Mouse (Mus musculus) gastrocnemius, postnatal 14 days (tissue): ENCODE results near the gene Greb1. TPM values are rescaled to one million over a fixed set of nuclear protein-coding genes. Genes with fewer than 3 reads are reported as not detected.
"Not testable (repeated sequence)": the region's sequence is repeated elsewhere in the genome, so short reads cannot be mapped to it uniquely, and the experiment has no call there.

ENCODE experiments used
- DNase-seq: peaks from one replicate; pipeline ENCODE4 v3.0.0; 2021; ENCODE audit warnings: mixed read lengths
- intact Hi-C: fragments of 180-260 bp; cut with DNase I; formaldehyde crosslinking; loops from one replicate; pipeline ENCODE4 v1.15.1; 2025; ENCODE audit warnings: low total_unique reads
- total RNA-seq, 2 experiments: library from RNA; stranded (reverse); gene quantifications; 2 replicates each; pipeline ENCODE4 v1.2.3; 2021

Greb1 gene
- total RNA-seq, 2 experiments from 2014 or later: 0.70 to 1.1 TPM

DNA sequence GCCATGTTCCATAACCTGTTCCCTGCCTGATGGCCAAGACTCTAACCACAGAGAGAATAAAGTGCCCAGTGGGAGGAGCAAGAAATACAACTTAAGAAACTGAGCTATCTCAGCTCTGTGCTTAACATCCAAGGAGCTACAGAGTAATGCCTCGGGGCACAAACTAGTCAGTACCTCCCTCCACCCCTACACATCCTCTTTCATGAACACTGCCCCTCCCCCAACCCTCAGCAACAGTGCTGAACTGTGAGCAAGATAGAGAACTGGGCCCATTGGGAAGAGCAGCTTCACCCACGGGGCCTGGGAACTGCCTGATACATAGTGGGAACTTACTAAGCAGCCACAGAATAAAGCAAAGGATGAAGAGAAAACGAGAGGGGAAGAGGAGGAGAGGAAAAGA, 77.1 kb downstream of the Greb1 start:
- intact Hi-C loops: no loop called here
- DNase-seq: no peak

DNA sequence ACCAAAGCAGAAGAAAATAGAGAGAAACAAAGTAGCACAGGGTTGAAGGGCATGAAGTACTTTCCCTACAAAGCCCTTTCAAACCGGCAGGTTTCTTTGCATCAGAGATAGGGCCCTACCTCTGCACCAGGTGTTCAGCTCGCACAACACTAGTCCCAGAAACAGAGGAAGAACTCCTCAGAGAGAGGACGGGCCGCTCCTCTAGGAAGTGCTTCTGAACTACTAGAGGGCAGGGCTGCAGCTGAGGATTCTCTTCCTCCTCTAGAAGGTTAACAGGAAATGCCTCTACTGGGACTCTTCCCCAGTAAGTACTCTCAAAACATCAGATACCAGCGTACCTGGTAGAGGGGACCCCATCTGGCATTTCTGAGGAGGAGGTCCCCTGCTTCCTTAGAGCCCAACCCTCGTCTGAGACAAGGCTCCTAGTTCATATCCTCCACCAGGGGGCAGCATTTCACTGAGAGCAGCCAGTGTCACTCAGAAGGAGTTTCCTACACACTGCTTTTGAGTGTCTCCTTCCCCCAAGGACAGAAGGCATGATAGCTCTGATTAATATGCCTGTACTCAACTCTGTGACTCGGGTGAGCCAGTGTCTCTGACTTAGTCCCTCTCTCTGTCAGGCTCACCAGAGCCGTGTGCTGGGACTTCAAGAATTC, 81.9 kb downstream of the Greb1 start:
- intact Hi-C loops: loop anchor here (5.0 kb wide), 1 partner anchor 39 kb away; no protein-coding TSS in a partner anchor
- peak; percentile 36 for DNase-seq

DNA sequence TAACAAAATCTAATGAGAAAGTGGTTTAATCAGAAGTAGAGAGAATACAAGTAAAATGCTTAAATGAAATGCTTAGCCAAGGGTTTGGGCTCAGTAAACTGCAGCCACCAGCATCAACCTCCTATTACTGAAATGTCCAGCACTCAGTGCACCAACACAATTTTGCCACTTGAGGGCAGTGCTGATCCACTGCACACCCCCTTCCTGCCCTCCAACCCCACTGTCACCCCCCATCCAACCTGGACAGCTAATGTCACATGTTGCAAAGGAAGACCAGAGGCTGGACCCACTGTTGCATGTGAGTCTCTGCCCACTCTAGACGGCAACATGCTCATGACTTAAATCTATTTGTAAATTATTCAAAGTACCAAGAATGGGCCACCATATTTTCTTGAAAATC, 83.0 kb downstream of the Greb1 start:
- intact Hi-C loops: loop anchor here (2.0 to 5.0 kb wide), 2 partner anchors 40 to 89 kb away; no protein-coding TSS in a partner anchor
- peak; percentile 23 for DNase-seq

DNA sequence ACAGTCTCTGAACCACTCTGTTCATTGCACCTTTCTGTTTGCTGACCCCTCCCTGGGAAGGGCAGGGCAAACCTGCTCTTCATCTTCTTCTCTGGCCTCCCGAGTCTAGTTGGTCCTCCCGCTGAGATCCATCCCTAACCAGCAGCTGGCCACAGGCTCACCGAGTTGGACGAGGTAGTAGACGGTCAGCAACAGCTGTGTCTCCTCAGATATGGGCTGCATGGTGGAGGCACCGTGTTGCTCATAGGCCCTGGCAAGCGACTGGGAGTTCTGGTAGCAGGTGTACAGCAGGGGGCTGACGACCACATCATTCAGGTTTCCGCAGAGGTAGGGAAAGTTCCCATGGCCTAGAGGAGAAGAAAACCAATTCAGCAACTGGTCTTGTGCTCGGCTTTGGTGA, 86.1 kb downstream of the Greb1 start:
- no peak for DNase-seq
- intact Hi-C loops: loop anchor here (5.0 kb wide), 1 partner anchor 43 kb away; no protein-coding TSS in a partner anchor

DNA sequence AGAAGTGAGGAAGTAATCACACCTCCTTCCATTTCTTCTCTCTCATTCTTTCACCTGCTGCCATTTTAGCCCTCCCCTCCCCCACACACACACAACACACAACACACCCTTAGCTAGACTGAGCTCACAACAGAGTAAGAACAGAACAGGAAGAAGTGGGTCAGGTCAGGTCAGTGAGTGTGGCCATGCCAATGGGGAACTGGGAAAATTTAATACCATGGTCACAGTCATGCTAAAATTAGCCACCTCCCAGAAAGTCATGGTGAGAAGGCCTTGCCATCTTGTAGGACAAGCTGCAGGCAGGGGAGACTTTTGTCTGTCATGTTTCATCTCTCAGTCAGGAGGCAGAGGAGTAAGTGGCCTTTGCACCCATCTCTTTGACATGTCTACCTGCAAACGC, 102.0 kb downstream of the Greb1 start:
- intact Hi-C loops: no loop called here
- no peak for DNase-seq

DNA sequence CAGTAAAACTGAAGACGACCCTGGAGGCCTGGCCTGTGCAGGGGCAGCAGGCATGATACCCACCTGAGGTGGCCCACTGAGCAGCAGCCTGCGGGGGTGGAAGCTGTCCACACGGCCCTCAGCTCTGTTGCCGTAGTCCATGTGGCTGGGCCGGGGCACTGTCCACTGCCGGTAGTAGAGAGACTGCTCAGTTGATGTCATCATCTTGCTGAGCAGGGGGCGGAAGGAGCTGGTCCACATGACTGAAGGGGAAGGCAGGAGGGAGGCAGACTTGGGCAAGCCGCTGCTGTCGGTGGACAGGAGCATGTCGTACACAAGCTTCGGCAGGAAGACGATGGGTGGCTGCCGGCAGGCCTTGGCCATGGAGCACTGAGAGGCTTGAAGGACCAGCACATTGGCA, 104.5 kb downstream of the Greb1 start:
- intact Hi-C loops: no loop called here
- no peak for DNase-seq

DNA sequence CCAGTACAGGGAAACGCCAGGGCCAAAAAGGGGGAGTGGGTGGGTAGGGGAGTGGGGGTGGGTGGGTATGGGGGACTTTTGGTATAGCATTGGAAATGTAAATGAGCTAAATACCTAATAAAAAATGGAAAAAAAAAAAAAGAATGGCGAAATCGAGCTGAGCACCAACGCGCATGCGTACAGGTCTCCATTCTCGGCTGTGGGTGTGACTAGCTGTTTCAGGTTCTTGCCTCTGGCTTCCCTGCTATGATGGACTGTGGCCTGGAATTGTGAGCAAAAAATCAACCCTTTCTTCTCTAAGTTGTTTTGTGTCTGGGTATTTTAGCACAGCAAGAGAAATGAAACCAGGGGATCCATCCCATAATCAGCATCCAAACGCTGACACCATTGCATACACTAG, 105.4 kb downstream of the Greb1 start:
- DNase-seq, intact Hi-C loops: not testable (repeated sequence)

DNA sequence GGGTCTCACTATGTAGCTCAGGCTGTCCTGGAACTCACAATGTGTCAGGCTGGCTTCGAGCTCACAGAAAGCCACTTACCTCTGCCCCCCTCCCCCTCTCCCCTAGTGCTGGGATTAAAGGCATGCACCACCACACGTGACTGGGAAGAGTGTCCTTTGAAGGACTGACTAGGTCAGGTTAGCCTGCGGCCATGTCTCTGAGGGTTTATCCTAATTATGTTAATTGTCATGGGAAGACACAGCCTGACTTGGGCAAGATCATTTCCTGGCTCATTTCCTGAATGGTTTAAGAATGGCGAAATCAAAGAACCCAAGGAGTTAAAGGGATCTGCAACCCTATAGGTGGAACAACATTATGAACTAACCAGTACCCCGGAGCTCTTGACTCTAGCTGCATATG, 105.9 kb downstream of the Greb1 start:
- intact Hi-C loops: no loop called here
- DNase-seq: no peak

DNA sequence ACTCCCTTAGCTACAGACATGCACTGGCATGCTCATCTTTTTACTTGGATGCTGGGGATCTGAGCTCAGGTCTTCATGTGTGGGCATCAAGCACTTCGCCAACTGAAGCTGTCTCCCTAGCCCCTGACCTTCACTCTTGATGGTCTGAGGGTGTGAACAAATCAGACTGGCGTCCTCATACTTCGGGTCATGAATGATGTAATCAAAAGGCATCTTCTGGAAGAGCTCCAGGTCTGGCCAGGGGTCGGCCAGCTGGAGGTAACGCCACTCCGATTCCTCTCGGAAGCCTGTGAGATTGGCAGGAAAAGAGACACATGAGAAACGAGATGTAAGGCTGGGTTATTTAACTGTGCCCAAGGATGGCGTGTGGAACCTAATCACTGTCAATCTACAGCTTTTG, 110.1 kb downstream of the Greb1 start:
- DNase-seq: no peak
- intact Hi-C loops: no loop called here

DNA sequence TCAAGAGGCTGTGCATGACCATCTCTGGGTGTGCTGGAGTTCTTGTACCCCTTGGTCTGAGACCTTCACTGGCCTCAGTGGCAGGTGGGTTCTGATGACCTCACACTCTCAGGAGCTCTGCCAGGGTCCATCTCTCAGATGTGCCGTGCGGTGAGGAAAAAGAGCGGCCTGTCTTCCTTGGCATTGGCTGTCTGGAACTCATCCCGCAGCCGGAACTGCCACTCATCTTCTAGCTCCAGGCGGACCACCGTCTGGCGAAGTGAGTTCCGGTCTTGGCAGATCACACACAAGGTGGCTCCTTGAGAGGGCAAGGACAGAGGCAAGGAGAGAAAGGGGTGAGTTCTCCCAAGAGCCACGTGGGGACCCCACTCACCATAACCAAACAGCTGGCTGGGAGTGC, 128.4 kb downstream of the Greb1 start:
- DNase-seq: no peak
- intact Hi-C loops: no loop called here

DNA sequence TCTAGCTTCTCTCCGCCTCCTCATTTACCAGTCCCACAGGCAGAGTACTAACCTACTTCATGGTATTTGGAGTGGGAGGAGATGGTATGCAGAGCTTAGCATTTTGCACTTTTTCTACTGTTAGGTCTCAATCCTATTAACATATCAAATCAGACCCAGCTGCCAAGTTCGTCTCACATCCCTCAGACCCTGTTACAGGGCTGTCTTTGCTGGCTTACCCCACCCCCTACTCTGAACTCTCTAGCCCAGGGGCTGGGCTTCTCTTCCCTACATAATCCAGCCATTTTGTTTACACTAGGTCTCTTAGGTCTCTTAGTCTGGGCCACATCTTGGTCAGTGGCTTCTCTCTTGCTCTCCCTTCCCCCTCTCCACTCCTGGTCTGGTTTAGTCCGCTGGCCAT, 131.5 kb downstream of the Greb1 start:
- intact Hi-C loops: no loop called here
- no peak for DNase-seq

DNA sequence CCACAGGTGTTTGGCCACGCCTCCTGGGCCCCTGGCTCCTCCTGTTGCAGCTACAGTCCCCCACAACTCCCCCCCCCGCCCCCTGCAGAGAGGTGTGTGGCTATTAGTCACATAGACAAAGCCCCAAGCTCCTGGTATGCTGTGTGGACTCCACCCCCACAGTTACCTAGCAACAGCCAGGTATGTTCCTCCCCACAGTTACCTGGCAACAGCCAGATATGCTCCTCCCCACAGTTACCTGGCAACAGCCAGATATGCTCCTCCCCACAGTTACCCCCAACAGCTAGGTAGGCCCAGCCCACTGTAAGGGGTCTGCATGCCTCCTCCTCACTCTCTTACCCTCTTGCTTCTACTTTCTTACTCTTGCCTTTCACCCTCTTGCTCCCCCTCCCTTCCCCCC, 135.7 kb downstream of the Greb1 start:
- intact Hi-C loops: no loop called here
- DNase-seq: no peak

DNA sequence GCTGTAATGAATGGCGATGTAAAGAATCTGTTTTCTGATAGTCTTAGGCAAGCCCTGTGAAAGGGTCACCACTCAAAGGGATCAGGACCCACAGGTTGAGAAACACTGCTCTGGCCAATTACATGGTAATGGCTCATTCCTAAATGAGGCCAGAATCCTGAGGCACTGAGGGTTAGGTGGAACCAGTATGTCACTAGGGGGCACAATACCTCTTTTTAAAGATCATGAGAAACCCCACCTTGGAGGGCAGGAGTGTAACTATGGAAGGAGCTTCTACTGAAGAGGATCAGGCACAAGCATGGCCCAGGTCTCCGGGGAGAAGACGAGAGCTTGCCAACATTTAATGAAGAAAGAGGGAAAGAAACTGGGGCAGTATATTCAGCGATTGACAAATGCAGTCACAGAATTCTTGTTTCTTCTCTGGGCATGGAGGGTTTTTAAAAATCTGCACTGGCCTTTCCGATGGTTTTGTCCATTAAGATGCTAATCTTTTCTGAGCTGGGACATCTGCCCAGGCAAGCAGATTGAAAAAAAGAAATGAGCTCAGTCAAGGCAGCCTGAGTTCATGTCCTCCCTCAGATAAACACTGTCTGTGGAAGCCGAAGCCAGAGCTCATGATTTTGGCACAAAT, 137.6 kb downstream of the Greb1 start:
- no peak for DNase-seq
- intact Hi-C loops: no loop called here

DNA sequence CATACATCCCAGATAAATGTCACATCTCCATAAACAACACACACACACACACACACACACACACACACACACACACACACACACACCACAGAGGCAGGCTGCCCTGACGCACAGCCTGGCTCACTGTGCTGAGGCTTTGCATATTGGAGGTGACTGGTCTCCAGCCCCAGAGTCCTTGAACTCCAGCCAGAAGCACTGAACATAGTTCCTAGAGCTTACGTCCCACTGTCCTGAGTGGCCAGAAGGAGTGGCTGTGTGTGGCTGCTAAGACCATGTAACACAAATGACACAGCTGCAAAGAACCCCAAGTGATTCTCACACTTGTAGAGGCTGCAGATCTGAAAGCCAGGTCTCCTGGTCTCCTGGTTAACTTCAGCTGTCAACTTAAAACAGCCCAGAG, 138.8 kb downstream of the Greb1 start:
- DNase-seq: no peak
- intact Hi-C loops: no loop called here

DNA sequence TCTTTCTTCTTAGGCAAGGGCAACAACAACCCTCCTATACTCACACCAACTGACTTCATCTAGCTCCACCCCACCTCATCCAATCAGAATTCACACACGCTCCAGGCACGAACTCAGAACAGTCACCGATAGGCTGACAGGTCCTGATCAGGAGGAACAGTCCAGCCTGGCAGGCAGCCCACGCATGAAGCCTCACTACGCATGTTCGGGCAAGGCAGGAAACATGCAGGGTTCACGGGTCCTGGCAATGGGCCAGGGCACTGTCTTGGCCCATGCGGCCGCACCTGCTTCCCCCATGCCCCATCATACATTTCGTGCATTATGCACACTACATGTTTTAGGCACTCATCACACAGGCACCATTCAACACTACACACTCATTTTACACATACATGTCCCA, 139.2 kb downstream of the Greb1 start:
- intact Hi-C loops: no loop called here

DNA sequence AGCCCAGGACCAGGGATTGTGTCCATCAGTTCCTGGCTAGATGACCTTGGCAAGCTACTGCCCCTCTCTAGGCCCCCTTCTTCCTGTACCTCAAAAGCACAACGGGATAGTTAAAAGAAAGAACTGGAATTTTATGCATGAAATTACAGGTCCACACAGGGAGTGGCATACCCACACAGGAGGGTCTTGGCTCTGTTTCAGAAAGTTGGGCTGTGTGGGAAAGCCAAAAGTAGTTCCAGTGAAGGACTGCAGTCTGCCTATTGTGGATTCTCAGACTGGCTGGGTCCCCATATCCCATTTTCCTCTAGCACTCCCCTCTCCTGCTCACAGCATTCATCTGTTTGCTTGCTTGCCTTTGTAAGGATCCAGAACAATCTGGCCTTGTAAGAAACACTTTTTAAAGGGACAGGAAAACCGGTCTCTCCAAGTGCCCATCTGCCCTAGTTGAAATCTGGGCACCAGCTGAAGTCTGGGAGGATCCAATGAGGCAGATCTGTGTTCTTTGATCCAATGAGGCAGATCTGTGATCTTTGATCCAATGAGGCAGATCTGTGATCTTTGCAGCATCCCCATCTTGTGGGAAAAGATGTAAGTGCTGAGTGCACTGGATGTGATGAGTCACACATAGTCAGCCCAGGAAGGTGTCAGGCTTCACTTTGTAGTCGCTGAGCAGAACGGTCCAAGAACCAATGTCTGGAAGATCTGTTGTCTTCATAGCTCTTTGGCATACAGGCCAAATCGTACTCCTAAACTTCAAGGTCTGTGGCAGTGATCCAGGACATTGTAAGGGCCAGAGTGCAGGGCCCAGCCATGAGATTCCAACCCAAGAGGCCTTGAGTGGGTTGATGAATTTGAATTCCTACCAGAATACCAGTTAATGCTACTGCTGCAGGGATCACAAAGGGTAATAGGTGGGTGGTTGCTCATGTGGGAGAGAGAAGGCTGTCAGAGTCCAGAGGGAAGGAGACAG, 143.5 kb downstream of the Greb1 start:
- intact Hi-C loops: no loop called here
- DNase-seq: no peak

More for the DNA sequence above, 139.2 kb downstream of the Greb1 start:
- no peak for DNase-seq

DNA sequence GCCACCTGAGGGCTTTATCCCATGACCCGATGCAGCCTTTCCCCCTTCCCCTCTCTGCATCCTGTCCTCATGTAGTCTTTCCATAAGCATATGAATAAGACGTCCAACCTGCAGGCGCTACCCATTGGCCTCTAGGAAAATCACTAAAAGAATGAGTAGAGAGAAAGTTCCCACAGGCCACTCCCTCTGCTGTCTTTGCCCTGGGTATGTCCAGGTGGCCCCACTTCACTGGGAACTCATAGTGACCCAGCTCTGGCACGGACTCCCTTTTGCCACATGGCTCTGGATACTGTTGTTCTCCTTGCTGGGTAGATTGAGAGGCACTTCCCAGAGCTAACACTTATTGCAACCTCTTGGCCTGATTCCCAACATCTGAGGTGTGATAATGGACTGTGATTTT, 145.1 kb downstream of the Greb1 start:
- no peak for DNase-seq
- intact Hi-C loops: no loop called here

DNA sequence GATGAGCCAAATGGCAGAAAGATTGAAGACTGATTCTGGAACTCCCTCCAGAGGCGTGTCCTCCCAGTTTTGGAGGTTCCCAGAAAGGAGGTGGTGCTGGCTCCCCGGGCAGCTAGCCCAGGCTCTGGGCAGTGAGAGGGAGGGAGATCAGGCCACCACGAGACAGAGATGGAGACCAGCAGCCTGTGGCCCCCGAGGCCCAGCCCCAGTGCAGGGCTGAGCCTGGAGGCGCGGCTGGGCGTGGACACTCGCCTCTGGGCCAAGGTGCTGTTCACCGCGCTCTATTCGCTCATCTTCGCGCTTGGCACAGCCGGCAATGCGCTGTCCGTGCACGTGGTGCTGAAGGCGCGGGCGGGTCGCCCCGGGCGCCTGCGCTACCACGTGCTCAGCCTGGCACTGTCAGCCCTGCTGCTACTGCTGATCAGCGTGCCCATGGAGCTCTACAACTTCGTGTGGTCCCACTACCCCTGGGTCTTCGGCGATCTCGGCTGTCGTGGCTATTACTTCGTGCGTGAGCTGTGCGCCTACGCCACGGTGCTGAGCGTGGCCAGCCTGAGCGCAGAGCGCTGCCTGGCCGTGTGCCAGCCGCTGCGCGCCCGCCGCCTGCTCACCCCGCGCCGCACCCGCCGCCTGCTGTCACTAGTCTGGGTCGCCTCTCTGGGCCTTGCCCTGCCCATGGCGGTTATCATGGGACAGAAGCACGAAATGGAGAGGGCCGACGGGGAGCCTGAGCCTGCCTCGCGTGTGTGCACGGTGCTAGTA, 147.2 kb downstream of the Greb1 start, which contains the start of gene Ntsr2:
TSS of gene Ntsr2 (plus strand) at position 51 of the 762 bp plus-strand sequence.
- intact Hi-C loops: no loop called here
- DNase-seq: peak; percentile 75

DNA sequence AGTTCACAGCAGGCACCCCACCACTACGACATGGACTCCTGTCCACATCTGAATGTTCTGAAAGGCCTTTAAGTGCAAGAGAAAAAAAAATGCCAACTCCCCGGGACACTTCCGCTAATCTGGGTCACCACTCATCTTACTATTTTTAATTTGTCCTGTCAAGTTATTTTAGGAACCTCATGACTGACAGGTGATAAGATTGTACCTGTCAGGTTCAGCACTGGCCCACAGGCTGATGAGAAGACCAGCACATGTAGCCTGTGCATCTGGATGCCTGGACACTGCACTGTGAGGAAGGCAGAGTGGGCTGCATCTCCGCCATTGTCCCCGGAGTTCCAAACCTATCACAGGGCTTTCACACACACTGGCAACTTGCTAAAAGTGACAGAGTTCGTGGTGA, 150.9 kb downstream of the Greb1 start:
- no peak for DNase-seq
- intact Hi-C loops: no loop called here

DNA sequence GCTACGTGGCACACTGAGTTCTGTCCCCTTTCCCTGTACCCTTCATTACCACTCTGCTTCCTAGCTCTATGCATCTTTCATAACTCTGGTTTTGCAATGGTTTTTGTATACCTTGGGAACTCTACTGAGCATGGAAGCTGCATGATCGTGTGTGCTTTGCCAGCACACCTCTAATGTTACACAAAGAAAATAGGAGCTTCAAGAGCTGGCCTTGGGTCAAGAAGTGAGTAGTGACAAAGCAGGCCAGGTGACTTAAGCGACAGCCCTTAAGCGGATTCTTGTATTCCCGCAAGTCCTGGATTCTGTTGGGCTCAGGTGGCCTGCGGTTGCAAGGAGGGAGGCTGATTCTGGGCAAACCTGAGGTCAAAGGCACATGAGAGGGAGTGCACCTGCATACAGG, 152.4 kb downstream of the Greb1 start:
- intact Hi-C loops: no loop called here
- no peak for DNase-seq
